Mouse (Mus musculus) layer of hippocampus, postnatal 36 days (tissue): Measurements from ENCODE around the gene Pde1b. TPM values are rescaled to one million over a fixed set of nuclear protein-coding genes. Genes with fewer than 3 reads are reported as not detected.
A peak's percentile ranks its signal among the peaks of the same experiment; 100 is the strongest.

Source experiments
- DNase-seq, 2 experiments: peaks; one replicate each; pipeline ENCODE4 v3.0.0; 2022
- total RNA-seq, 2 experiments: library from RNA; stranded (reverse); gene quantifications; 2 replicates each; pipeline ENCODE4 v1.2.3; 2021

Pde1b gene
- 10 to 100 TPM; 95.3 to 97.7 TPM for total RNA-seq

GRCm38 (mm10) chr15:103502435-103503250 lies at the start of gene Pde1b:
TSS of gene Pde1b (plus strand) at chr15:103503034.
- peak; percentile 47 to 48 for DNase-seq

- peak; percentile 4 to 27 for DNase-seq
Measured at GRCm38 (mm10) chr15:103453551-103454218, 49.1 kb upstream of the Pde1b start, which contains the start of gene Nckap1l. TSS of gene Nckap1l (plus strand) at chr15:103453794.

GRCm38 (mm10) chr15:103454449-103454848 lies 48.4 kb upstream of the Pde1b start:
- no peak for DNase-seq

- no peak for DNase-seq
Measured at GRCm38 (mm10) chr15:103462539-103463261, 40.1 kb upstream of the Pde1b start.

- no peak for DNase-seq
Measured at GRCm38 (mm10) chr15:103471488-103472194, 31.2 kb upstream of the Pde1b start.

- DNase-seq: no peak
Measured at GRCm38 (mm10) chr15:103472265-103472664, 30.6 kb upstream of the Pde1b start.

GRCm38 (mm10) chr15:103473182-103473581 lies 29.7 kb upstream of the Pde1b start:
- DNase-seq: no peak

- DNase-seq: no peak
Measured at GRCm38 (mm10) chr15:103473769-103474168, 29.1 kb upstream of the Pde1b start.

GRCm38 (mm10) chr15:103479080-103479606 lies 23.7 kb upstream of the Pde1b start:
- DNase-seq: no peak

- no peak for DNase-seq
Measured at GRCm38 (mm10) chr15:103480129-103480528, 22.7 kb upstream of the Pde1b start.

- DNase-seq: no peak
Measured at GRCm38 (mm10) chr15:103482488-103482887, 20.3 kb upstream of the Pde1b start.

GRCm38 (mm10) chr15:103484490-103484889 lies 18.3 kb upstream of the Pde1b start:
- DNase-seq: no peak

- no peak for DNase-seq
Measured at GRCm38 (mm10) chr15:103485106-103485505, 17.7 kb upstream of the Pde1b start.

- no peak for DNase-seq
Measured at GRCm38 (mm10) chr15:103486658-103487057, 16.2 kb upstream of the Pde1b start.

- DNase-seq: no peak
Measured at GRCm38 (mm10) chr15:103488336-103488735, 14.5 kb upstream of the Pde1b start.

GRCm38 (mm10) chr15:103496204-103497140 lies 6.4 kb upstream of the Pde1b start:
- no peak for DNase-seq

- DNase-seq: no peak
Measured at GRCm38 (mm10) chr15:103498157-103498556, 4.7 kb upstream of the Pde1b start.

GRCm38 (mm10) chr15:103500723-103501122 lies 2.1 kb upstream of the Pde1b start:
- DNase-seq: no peak

GRCm38 (mm10) chr15:103501186-103501585 lies 1.6 kb upstream of the Pde1b start:
- DNase-seq: no peak

GRCm38 (mm10) chr15:103503251-103503600 lies 392 bp downstream of the Pde1b start:
- no peak for DNase-seq

- DNase-seq: peak; percentile 37 to 42
Measured at GRCm38 (mm10) chr15:103503660-103504059, 826 bp downstream of the Pde1b start.
